Mouse (Mus musculus) heart, embryonic 15.5 days (tissue): Measurements from ENCODE around the gene Parp3. TPM values are rescaled to one million over a fixed set of nuclear protein-coding genes. Genes with fewer than 3 reads are reported as not detected.
"Not testable (repeated sequence)": the region's sequence is repeated elsewhere in the genome, so short reads cannot be mapped to it uniquely, and the experiment has no call there.

Experiments
- ATAC-seq: fragments of 200-750 bp; cut with Nextera tagmentation; replicated peaks from 2 replicates; pipeline ENCODE4 v1.8.0; 2017; ENCODE audit warnings: low read depth, moderate TSS enrichment; ENCODE audit not compliant: insufficient number of reproducible peaks, insufficient read depth, low FRiP score
- H3K27ac ChIP-seq: fragments of 300-500 bp; sonication (generic); 2 replicates; pipeline ENCODE4 v1.5.1; 2015; ENCODE audit warnings: mild to moderate bottlenecking, inconsistent platforms
- H3K27me3 ChIP-seq: fragments of 300-500 bp; sonication (generic); 2 replicates; pipeline ENCODE4 v1.6.1; 2015; ENCODE audit warnings: inconsistent platforms
- H3K36me3 ChIP-seq: fragments of 300-500 bp; sonication (generic); 2 replicates; pipeline ENCODE4 v1.6.1; 2015; ENCODE audit warnings: mild to moderate bottlenecking, inconsistent platforms
- H3K4me1 ChIP-seq: fragments of 300-500 bp; sonication (generic); replicated peaks from 2 replicates; pipeline ENCODE4 v1.6.1; 2015; ENCODE audit warnings: inconsistent platforms
- H3K4me2 ChIP-seq: fragments of 300-500 bp; sonication (generic); 2 replicates; pipeline ENCODE4 v1.6.1; 2015; ENCODE audit warnings: inconsistent platforms, mild to moderate bottlenecking, moderate library complexity
- H3K4me3 ChIP-seq: fragments of 300-500 bp; sonication (generic); 2 replicates; pipeline ENCODE4 v1.5.1; 2015; ENCODE audit warnings: mild to moderate bottlenecking, inconsistent platforms
- H3K9ac ChIP-seq: fragments of 300-500 bp; sonication (generic); 2 replicates; pipeline ENCODE4 v1.6.1; 2015; ENCODE audit warnings: mild to moderate bottlenecking, inconsistent platforms
- H3K9me3 ChIP-seq: fragments of 300-500 bp; sonication (generic); replicated peaks from 2 replicates; pipeline ENCODE4 v1.6.1; 2016; ENCODE audit warnings: inconsistent platforms
- WGBS: fragments of 180-500 bp; shearing (Covaris S2); methylation state at CpG from one replicate; pipeline ENCODE4 v1.1.7; 2015; ENCODE audit warnings: mixed read lengths; 5-methylcytosine and 5-hydroxymethylcytosine counted together
- polyA plus RNA-seq: library from polyadenylated mRNA; unstranded; fragments of >200 nt; fragmentation: Nextera tagmentation; extraction: Ambion mirVana; gene quantifications from 2 replicates; pipeline ENCODE4 v1.2.1, GENCODE M21; 2015

Gene Parp3
- 1.9 and 4.7 TPM in 2 replicates for polyA plus RNA-seq

GRCm38 (mm10) chr9:106476924-106477484 is at the start of gene Parp3:
TSS of gene Parp3 (minus strand) at chr9:106476949.
- peak; percentile 96 for ATAC-seq
- Histone ChIP-seq H3K9ac (peak within 1 kb of the TSS; percentile 53), H3K9me3 (no peaks in the 10 kb centered on the region), H3K4me3 (peak within 1 kb of the TSS; percentile 65), H3K27me3 (no peaks in the 10 kb centered on the region), H3K36me3 (peaks cover 4% of the 10 kb centered on the region; the same call in 1 of the 2 replicates), H3K4me1 (peaks cover 47% of the 10 kb centered on the region), H3K4me2 (peak within 1 kb of the TSS; percentile 88), H3K27ac (peak within 1 kb of the TSS; percentile 77)
- WGBS = under 1% methylated on average over 41 of the region's 41 CpGs

GRCm38 (mm10) chr9:106519909-106520308 is 43.2 kb upstream of the Parp3 start:
- H3K9ac ChIP-seq = no peak overlapping the region
- no peaks in the 10 kb centered on the region; the same call in 1 of the 2 replicates for H3K27me3 ChIP-seq
- H3K36me3 ChIP-seq = no peaks in the 10 kb centered on the region
- WGBS = 62% methylated on average over 8 of the region's 8 CpGs
- H3K9me3 ChIP-seq = no peaks in the 10 kb centered on the region
- H3K4me2 ChIP-seq = no peak overlapping the region
- H3K27ac ChIP-seq = no peak overlapping the region
- ATAC-seq = no peak
- no peaks in the 10 kb centered on the region for H3K4me1 ChIP-seq
- H3K4me3 ChIP-seq = no peak overlapping the region

GRCm38 (mm10) chr9:106519433-106519832 is 42.7 kb upstream of the Parp3 start:
- Histone ChIP-seq H3K9me3 (no peaks in the 10 kb centered on the region), H3K4me3 (no peak overlapping the region), H3K4me2 (no peak overlapping the region), H3K27ac (no peak overlapping the region), H3K4me1 (no peaks in the 10 kb centered on the region), H3K9ac (no peak overlapping the region), H3K36me3 (no peaks in the 10 kb centered on the region), H3K27me3 (no peaks in the 10 kb centered on the region; the same call in 1 of the 2 replicates)
- 58% methylated on average over 2 of the region's 2 CpGs for WGBS
- ATAC-seq = no peak

- Histone ChIP-seq H3K9me3 (no peaks in the 10 kb centered on the region), H3K27ac (no peak within 1 kb of the TSS), H3K4me1 (peaks cover 9% of the 10 kb centered on the region), H3K36me3 (no peaks in the 10 kb centered on the region), H3K4me2 (no peak within 1 kb of the TSS), H3K9ac (no peak within 1 kb of the TSS), H3K27me3 (no peaks in the 10 kb centered on the region; the same call in 1 of the 2 replicates), H3K4me3 (no peak within 1 kb of the TSS)
- no peak for ATAC-seq
- 79% methylated on average over 4 of the region's 4 CpGs for WGBS
Measured at GRCm38 (mm10) chr9:106514273-106514672, 37.5 kb upstream of the Parp3 start, which contains the start of gene Iqcf5. TSS of gene Iqcf5 (plus strand) at chr9:106514573.

GRCm38 (mm10) chr9:106513566-106513965 is 36.8 kb upstream of the Parp3 start:
- Histone ChIP-seq H3K9me3 (no peaks in the 10 kb centered on the region), H3K27ac (no peak overlapping the region), H3K4me2 (no peak overlapping the region), H3K36me3 (no peaks in the 10 kb centered on the region), H3K4me1 (peaks cover 9% of the 10 kb centered on the region), H3K9ac (no peak overlapping the region), H3K4me3 (no peak overlapping the region), H3K27me3 (no peaks in the 10 kb centered on the region)
- WGBS = 68% methylated on average over 6 of the region's 6 CpGs
- ATAC-seq = no peak

- no peaks in the 10 kb centered on the region for H3K27me3 ChIP-seq
- no peak overlapping the region for H3K27ac ChIP-seq
- H3K9me3 ChIP-seq = no peaks in the 10 kb centered on the region
- H3K36me3 ChIP-seq = no peaks in the 10 kb centered on the region
- H3K4me3 ChIP-seq = no peak overlapping the region
- WGBS = 31% methylated on average over 13 of the region's 13 CpGs
- no peak overlapping the region for H3K9ac ChIP-seq
- H3K4me2 ChIP-seq = no peak overlapping the region
- peaks cover 9% of the 10 kb centered on the region for H3K4me1 ChIP-seq
- no peak for ATAC-seq
Measured at GRCm38 (mm10) chr9:106512729-106513450, 36.1 kb upstream of the Parp3 start.

- 89% methylated on average over 10 of the region's 10 CpGs for WGBS
- Histone ChIP-seq H3K4me1 (peaks cover 9% of the 10 kb centered on the region), H3K27ac (no peak overlapping the region), H3K4me2 (no peak overlapping the region), H3K9ac (no peak overlapping the region), H3K9me3 (no peaks in the 10 kb centered on the region), H3K27me3 (no peaks in the 10 kb centered on the region), H3K4me3 (no peak overlapping the region), H3K36me3 (no peaks in the 10 kb centered on the region)
- no peak for ATAC-seq
Measured at GRCm38 (mm10) chr9:106509356-106509755, 32.6 kb upstream of the Parp3 start.

GRCm38 (mm10) chr9:106504246-106504645 is 27.5 kb upstream of the Parp3 start:
- Histone ChIP-seq H3K27me3 (no peaks in the 10 kb centered on the region), H3K9ac (no peak overlapping the region), H3K27ac (no peak overlapping the region), H3K4me2 (no peak overlapping the region), H3K4me1 (no peaks in the 10 kb centered on the region), H3K4me3 (no peak overlapping the region), H3K36me3 (no peaks in the 10 kb centered on the region), H3K9me3 (no peaks in the 10 kb centered on the region)
- ATAC-seq = no peak
- WGBS = 75% methylated on average over 6 of the region's 6 CpGs

GRCm38 (mm10) chr9:106501846-106502245 is 25.1 kb upstream of the Parp3 start:
- H3K9me3 ChIP-seq = no peaks in the 10 kb centered on the region
- 81% methylated on average over 22 of the region's 22 CpGs for WGBS
- no peak for ATAC-seq
- no peak overlapping the region for H3K27ac ChIP-seq
- no peak overlapping the region for H3K9ac ChIP-seq
- no peaks in the 10 kb centered on the region for H3K27me3 ChIP-seq
- H3K4me3 ChIP-seq = no peak overlapping the region
- no peaks in the 10 kb centered on the region for H3K4me1 ChIP-seq
- no peak overlapping the region for H3K4me2 ChIP-seq
- H3K36me3 ChIP-seq = no peaks in the 10 kb centered on the region

GRCm38 (mm10) chr9:106499667-106500066 is 22.9 kb upstream of the Parp3 start, which contains the start of gene Iqcf1:
TSS of gene Iqcf1 (plus strand) at chr9:106499967.
- 86% methylated on average over 6 of the region's 6 CpGs for WGBS

GRCm38 (mm10) chr9:106487602-106488001 is 10.9 kb upstream of the Parp3 start:
- WGBS = 81% methylated on average over 6 of the region's 6 CpGs

More at GRCm38 (mm10) chr9:106499667-106500066, 22.9 kb upstream of the Parp3 start, which contains the start of gene Iqcf1:
- no peak within 1 kb of the TSS for H3K27ac ChIP-seq
- no peaks in the 10 kb centered on the region for H3K9me3 ChIP-seq
- no peaks in the 10 kb centered on the region for H3K4me1 ChIP-seq
- H3K27me3 ChIP-seq = no peaks in the 10 kb centered on the region
- H3K4me2 ChIP-seq = no peak within 1 kb of the TSS
- no peak within 1 kb of the TSS for H3K9ac ChIP-seq
- H3K4me3 ChIP-seq = no peak within 1 kb of the TSS
- H3K36me3 ChIP-seq = no peaks in the 10 kb centered on the region
- ATAC-seq = no peak

More at GRCm38 (mm10) chr9:106487602-106488001, 10.9 kb upstream of the Parp3 start:
- H3K27ac ChIP-seq, ATAC-seq, H3K9me3 ChIP-seq, H3K4me2 ChIP-seq, H3K4me3 ChIP-seq, H3K27me3 ChIP-seq, H3K9ac ChIP-seq, H3K4me1 ChIP-seq: not testable (repeated sequence)
- H3K36me3 ChIP-seq = peaks cover 24% of the 10 kb centered on the region
